Mouse (Mus musculus): ENCODE results near the gene Slc45a3. TPM values are rescaled to one million over a fixed set of nuclear protein-coding genes. Genes with fewer than 3 reads are reported as not detected.

Slc45a3 gene
- total and polyA plus RNA-seq, 3 experiments: 15.6 to 40.7 TPM; not detected in 1

DNA sequence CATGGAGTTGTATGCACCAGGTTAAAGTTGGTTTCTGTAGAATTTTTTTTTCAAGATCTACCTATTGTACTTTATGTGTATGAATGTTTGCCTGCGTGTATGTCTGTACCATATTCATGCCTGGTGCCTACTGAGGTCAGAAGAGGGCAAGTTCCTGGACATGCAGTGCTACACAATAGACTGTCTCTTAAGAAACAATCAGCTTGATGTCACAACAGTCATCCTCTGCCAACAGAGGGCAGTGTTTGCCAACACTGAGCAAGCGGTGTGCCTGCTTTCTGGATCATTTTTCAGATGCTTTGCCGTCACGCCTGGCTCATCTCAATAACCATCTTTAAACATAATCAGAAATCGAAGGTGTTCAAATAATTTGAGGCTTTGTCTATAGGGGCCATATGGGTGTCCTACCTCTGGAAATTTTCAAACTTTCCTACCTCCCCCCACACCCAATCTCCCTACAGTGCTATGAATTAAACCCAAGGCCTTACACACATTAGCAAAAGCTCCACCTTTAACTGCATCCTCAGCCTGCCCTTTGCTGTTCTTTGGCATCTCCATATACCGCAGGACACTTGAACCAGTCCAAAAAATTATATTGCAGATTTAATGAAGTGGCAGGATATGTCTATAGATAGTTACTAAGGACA is 25.0 kb upstream of the Slc45a3 start (continued):
- TF ChIP-seq MAX (IDR thresholded peaks at IDR 0.05; ENCODE audit: low read length) (no peak), TCF12 (IDR thresholded peaks at IDR 0.05; ENCODE audit: low read depth, low read length) (no peak)

- no peak for DNase-seq (ENCODE audit: low read depth, low spot score)
- no peak overlapping the region for H3K27ac ChIP-seq (ENCODE audit: control insufficient read depth, low read depth, low read length)
- no peaks in the 10 kb centered on the region for H3K79me2 ChIP-seq (ENCODE audit: control insufficient read depth, insufficient read depth, low read length, poor library complexity)
- no peaks in the 10 kb centered on the region for H3K9me3 ChIP-seq (replicated peaks; ENCODE audit: insufficient read depth, low read length)
- peaks cover 17 to 43% of the 10 kb centered on the region in 2 experiments for H3K36me3 ChIP-seq (ENCODE audit: control insufficient read depth in 1 of 2, insufficient read depth in 2 of 2, low read length in 2 of 2)
- H3K4me3 ChIP-seq (ENCODE audit: control insufficient read depth in 1 of 2, insufficient read depth in 1 of 2, low read depth in 2 of 2, low read length in 2 of 2): no peak overlapping the region
- TF ChIP-seq MYC (IDR thresholded peaks at IDR 0.05; ENCODE audit: low read depth, low read length) (no peak), GATA1 (IDR thresholded peaks at IDR 0.05; ENCODE audit: low read depth, low read length) (no peak), SIN3A (IDR thresholded peaks at IDR 0.05; ENCODE audit: low read length) (no peak), BHLHE40 (IDR thresholded peaks at IDR 0.05; ENCODE audit: borderline replicate concordance, low read depth, low read length) (no peak), ETS1 (IDR thresholded peaks at IDR 0.05; ENCODE audit: low read depth, low read length) (no peak)
- peaks cover 25 to 26% of the 10 kb centered on the region in 2 experiments for H3K4me1 ChIP-seq (ENCODE audit: control insufficient read depth in 1 of 2, insufficient read depth in 2 of 2, low read length in 2 of 2)
- H3K9ac ChIP-seq (ENCODE audit: control insufficient read depth, low read depth, low read length, poor library complexity, severe bottlenecking): no peak overlapping the region
- H3K27me3 ChIP-seq (ENCODE audit: control insufficient read depth in 1 of 2, insufficient read depth in 2 of 2, low read length in 2 of 2): no peaks in the 10 kb centered on the region
Observed at GRCm38 (mm10) chr1:131938811-131939210, 24.0 kb upstream of the Slc45a3 start.

- peaks cover 37 to 42% of the 10 kb centered on the region in 2 experiments for H3K4me1 ChIP-seq (ENCODE audit: control insufficient read depth in 1 of 2, insufficient read depth in 2 of 2, low read length in 2 of 2)
- TF ChIP-seq TBP (IDR thresholded peaks at IDR 0.05; ENCODE audit: low read depth, low read length) (no peak), ELF1 (IDR thresholded peaks at IDR 0.05; ENCODE audit: low read depth, low read length) (no peak), MXI1 (IDR thresholded peaks at IDR 0.05; ENCODE audit: low read depth, low read length) (no peak), ZKSCAN1 (IDR thresholded peaks at IDR 0.05; ENCODE audit: low read depth, low read length) (no peak), ZNF384 (IDR thresholded peaks at IDR 0.05; ENCODE audit: low read depth, low read length) (no peak), TCF12 (IDR thresholded peaks at IDR 0.05; ENCODE audit: low read depth, low read length) (no peak), ETS1 (IDR thresholded peaks at IDR 0.05; ENCODE audit: low read depth, low read length) (no peak), POLR2A (IDR thresholded peaks at IDR 0.05; ENCODE audit: control insufficient read depth in 1 of 2, insufficient read depth in 1 of 2, low read depth in 1 of 2, low read length in 2 of 2, poor library complexity in 1 of 2) (no peak), NRF1 (IDR thresholded peaks at IDR 0.05; ENCODE audit: insufficient read depth, low read depth, low read length, poor library complexity, severe bottlenecking) (no peak), GABPA (IDR thresholded peaks at IDR 0.05; ENCODE audit: low read depth, low read length) (no peak), SIN3A (IDR thresholded peaks at IDR 0.05; ENCODE audit: low read length) (no peak), POLR2AphosphoS2 (IDR thresholded peaks at IDR 0.05; ENCODE audit: low read length) (no peak), UBTF (IDR thresholded peaks at IDR 0.05; ENCODE audit: borderline replicate concordance, insufficient read depth, low read depth, low read length) (no peak)
- DNase-seq (ENCODE audit: low read depth, low spot score): no peak
- no peak overlapping the region; the same call in 1 of the 2 replicates for H3K9ac ChIP-seq (ENCODE audit: control insufficient read depth, low read depth, low read length, poor library complexity, severe bottlenecking)
- peak overlapping the region; percentile 83 for H3K27ac ChIP-seq (ENCODE audit: control insufficient read depth, low read depth, low read length)
- H3K27me3 ChIP-seq (ENCODE audit: control insufficient read depth in 1 of 2, insufficient read depth in 2 of 2, low read length in 2 of 2): no peaks in the 10 kb centered on the region
- H3K79me2 ChIP-seq (ENCODE audit: control insufficient read depth, insufficient read depth, low read length, poor library complexity): no peaks in the 10 kb centered on the region
- H3K36me3 ChIP-seq (ENCODE audit: control insufficient read depth in 1 of 2, insufficient read depth in 2 of 2, low read length in 2 of 2): peaks cover 4 to 59% of the 10 kb centered on the region in 2 experiments
- no peak overlapping the region for H3K4me3 ChIP-seq (ENCODE audit: control insufficient read depth in 1 of 2, insufficient read depth in 1 of 2, low read depth in 2 of 2, low read length in 2 of 2)
- no peaks in the 10 kb centered on the region for H3K9me3 ChIP-seq (replicated peaks; ENCODE audit: insufficient read depth, low read length)
Observed at GRCm38 (mm10) chr1:131940711-131941244, 22.0 kb upstream of the Slc45a3 start.
